Mouse (Mus musculus) gonadal fat pad, adult 2 months (tissue): ENCODE measurements around the gene Mpp2. TPM values are rescaled to one million over a fixed set of nuclear protein-coding genes. Genes with fewer than 3 reads are reported as not detected.

Experiments
- DNase-seq: peaks from one replicate; pipeline ENCODE4 v3.0.0-alpha.2; 2012; ENCODE audit warnings: low read depth
- polyA plus RNA-seq: library from polyadenylated mRNA; depleted of rRNA; stranded (reverse); fragments of >200 nt; gene quantifications from 2 replicates; pipeline ENCODE4 v1.2.3, GENCODE M21; 2012; rRNA removed

The Mpp2 gene
- polyA plus RNA-seq, result 54.0 and 78.5 TPM in 2 replicates

DNA sequence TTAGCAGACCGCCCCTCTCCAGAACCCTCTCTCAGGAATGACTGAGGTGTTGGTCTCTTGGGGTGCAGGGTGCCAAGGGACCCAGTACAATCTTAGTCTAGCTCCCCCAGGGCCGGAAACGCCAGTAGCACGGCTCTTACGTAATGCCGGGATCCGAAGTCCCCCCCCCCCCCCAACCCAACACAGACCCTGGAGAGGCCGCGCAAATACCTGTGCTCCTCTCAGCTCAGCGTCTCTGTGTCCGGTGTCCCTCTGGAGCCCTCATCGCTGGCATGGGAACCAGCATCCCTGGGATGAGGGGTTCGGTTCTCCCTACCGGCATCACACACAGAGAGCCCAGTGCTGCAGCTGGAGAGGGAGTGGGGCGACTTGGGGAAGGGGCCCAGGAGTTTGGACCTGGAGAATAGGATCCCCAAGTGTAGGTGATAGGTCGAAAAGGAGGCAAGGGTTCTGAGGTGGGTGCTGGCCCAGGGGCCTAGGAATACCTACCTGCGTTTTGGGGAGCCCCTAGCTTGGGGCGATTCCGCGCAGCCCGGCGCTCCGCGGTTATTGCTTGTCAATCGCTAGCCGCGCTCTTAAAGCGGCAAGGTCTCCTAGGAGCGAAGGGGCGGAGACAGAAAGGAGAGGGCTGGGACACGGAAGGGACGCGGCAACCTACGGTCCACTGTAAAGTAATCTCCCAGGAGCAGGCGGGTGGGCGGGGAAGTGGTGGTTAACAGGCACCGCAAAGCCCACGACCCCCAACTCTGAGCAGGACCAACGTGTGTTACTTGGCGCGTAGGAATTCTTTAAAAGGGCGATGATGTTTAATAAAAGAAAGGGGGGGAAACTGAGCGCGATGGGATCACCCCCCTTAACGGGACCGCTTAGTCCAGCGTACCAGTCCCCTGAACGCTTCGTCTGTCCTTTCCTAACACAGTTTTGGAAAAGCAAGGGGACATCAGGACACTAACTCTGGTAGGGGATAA is at the start of gene Mpp2:
TSS of gene Mpp2 (minus strand) at position 585 of the 968 bp plus-strand sequence.
- no peak for DNase-seq

- DNase-seq, result no peak
These were observed 49.5 kb upstream of the Mpp2 start for GRCm38 (mm10) chr11:102137625-102138446.

DNA sequence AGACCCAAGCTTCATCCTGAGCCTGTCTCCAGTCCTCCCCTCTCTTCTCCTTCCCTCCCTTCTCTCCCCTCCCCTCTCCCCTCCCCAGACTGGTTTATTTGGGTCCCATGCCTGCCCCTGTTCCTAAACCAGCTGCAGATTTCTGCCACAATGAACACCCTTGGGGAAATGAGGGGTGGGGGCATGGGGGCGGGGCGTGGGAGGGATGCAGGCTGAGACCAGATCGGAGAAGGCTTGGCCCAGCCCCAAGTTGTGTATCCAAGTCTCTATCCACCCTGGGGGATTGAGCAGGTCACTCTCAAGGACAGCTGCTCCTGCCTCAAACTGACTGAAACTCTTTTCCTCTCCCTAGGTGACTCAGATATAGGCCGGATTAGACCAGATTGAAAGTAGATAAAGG is 46.2 kb upstream of the Mpp2 start:
- DNase-seq, result no peak

DNA sequence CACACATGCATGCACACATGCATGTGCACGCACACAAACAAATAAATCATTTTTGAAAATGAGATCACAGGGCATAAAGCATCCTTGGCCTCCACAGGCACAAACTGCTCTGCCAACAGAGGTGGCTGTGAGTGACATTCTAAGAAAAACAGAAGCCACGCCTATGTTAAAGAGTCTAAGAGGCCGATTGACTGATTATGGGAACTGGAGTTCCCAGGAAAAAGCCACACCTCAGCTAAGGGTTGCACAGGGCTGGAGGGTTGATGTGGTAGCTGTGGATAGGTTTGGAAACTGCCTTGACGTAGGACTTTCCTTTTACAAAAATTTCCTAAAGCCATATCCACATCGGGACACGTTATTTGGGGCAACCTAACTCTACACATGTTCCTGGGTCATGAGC is 29.1 kb upstream of the Mpp2 start:
- DNase-seq, result no peak

DNA sequence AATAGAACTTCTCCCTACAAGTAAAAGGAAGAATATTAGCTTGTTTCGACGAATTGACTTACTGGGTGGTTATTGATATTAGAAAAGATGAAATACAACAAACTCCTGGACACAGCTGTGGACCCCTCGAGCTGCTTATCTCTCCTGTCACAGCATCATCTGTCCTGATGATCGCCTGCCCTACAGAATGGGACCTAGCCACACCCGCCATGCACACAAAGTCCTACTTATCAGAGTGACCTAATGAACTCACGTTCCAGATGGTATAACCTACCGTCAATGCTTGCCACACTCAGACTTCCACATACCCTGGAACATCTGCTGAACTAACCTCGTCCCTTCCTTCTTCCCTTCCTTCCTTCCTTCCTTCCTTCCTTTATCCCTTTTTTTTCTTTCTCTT is 27.9 kb upstream of the Mpp2 start:
- DNase-seq, result no peak

DNA sequence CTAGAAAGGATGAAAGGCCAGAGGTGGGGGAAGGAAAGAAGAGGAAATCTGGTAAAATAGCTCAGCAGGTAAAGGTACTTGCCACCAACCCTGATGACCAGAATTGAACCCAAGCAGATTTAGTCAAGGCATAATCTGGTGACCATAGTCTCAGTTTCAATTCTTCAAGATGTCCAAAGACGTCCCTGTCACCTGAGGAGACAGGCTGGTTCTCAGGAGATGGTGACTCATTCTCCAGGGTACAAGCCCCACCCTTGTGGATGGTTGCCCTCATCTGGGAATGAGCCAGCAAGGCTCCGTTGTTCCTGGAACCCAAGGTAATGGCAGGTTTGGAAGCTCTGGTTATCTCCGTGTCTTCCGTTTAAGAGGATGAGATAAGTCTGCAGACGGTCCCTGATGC is 23.3 kb upstream of the Mpp2 start:
- DNase-seq, result no peak

DNA sequence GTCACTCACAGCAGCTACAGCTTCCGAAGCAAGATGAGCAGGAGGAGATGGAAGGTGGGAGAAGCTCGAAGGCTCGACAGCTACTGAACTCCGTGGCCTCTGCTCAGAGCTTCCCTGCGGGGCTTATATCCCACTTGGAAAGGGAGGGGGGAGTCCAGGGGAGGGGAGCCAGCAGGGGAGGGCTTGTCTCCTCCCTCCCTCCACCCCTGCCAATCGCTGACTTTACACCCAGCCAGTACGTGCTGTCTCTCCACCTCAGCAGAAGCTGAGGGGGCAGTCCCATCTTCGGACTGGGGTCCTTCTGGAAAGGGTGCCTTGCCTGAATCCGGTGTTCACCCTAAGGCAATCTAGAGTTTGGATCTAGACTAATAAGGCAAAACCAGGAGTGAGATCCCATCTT is 19.4 kb upstream of the Mpp2 start, which contains the start of gene Pyy:
TSS of gene Pyy (minus strand) at position 101 of the 400 bp plus-strand sequence.
- no peak for DNase-seq

- DNase-seq, result no peak
These were observed 18.6 kb upstream of the Mpp2 start for GRCm38 (mm10) chr11:102106911-102107310.

- no peak for DNase-seq
These were observed 14.4 kb upstream of the Mpp2 start for GRCm38 (mm10) chr11:102102485-102103258.

- DNase-seq, result no peak
These were observed 12.9 kb upstream of the Mpp2 start, which contains the start of gene Ppy for GRCm38 (mm10) chr11:102101219-102101618. Ppy (minus strand) TSS chr11:102101319.

DNA sequence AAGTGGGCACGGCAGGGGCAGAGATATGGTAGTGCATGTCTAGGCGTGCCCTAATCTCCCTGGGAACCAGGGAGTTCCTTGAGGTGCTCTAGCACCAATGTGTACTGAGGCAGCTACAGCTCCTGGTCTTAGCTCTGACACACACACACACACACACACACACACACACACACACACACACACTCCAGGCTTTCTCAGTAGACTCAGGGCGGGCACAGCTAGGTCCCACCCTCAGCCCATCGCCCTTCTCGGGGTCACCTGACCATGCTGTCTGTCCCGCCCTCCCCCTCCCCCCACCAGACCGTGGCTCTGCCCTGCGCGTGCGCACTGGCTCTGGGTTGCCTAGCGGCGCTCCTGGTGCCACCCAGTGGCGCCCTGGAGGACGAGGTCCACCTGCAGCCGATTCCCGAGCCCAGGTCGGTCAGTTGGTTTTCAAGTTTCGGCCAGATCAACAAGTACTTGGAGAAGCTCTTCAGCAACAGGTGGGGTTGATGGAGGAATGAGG is 8.6 kb upstream of the Mpp2 start:
- DNase-seq, result no peak

DNA sequence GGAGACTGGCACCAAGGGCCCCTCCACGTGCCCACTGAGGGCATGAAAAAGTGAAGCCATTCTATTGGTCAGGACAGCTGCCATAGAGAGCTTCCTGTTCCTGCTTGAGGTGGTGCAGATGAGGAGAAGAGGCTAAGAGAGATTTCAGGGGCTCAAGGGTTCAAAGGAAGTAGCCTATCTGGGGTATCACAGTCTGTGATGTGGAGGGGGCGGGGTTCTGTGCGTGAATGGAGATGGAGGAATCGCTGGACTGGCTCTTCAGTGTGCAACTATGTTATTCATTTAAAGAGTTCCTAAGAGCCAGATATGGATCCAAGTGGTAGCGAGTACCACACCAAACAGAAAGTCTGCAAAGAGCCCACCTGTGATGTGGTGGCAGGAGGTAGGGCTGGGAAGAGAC is 8.1 kb upstream of the Mpp2 start:
- no peak for DNase-seq

DNA sequence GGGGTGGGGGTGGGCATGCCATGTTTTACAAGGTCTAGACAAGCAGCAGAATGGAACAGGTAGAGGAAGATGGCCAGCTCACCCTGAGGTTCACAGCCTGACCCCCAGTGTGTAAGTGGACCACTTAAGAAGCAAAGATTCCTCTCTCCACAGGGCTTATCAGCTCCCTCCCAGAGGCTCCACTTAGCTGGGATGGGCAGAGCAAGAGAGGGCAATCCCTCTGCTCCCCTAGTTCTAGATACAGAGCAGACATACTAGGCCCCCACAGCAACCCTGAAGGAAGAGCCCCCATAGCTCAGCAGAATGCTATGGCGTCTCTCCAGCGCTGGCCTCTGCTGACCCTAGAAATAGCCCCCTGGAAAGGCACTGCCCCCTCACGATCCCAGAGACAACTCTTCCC is 7.4 kb upstream of the Mpp2 start:
- DNase-seq, result no peak

DNA sequence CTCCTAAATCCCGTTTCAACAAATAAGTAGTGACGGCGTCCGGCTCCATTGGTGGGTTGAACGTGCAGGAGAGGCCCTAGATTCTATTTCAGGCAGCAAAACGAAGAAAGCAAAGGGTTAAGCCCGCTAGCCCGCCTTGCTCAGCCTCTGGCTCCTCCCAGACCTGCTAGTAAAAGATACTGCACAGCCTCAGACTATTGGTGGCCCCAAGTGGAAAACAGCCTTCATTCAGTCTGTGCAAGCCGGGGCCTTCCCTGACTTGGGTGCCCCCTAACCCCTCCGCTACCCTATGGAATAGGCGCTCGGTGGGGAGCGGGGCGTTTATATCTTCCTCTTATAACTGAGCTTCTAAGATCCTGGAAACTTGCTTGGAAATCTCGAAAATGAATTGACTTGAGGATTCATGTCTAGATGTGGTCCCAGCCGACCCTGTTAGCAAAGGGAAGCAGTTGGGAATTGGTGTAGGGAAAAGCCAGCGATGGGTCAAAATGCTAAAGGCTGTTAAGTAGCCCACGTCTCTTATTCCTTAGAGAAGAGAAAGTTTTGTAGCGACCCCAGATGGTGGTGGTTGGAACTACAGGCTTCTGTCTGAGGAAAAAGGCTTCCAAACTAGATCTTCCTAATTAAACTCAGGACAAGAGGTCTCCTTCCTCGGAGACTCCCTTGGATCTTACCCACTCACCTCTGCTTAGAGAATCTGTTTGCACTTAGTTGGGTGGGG is 933 bp upstream of the Mpp2 start:
- no peak for DNase-seq

- DNase-seq, result no peak
These were observed 1.1 kb downstream of the Mpp2 start for GRCm38 (mm10) chr11:102087081-102087751.

- DNase-seq, result no peak
These were observed 2.0 kb downstream of the Mpp2 start for GRCm38 (mm10) chr11:102086331-102086730.

DNA sequence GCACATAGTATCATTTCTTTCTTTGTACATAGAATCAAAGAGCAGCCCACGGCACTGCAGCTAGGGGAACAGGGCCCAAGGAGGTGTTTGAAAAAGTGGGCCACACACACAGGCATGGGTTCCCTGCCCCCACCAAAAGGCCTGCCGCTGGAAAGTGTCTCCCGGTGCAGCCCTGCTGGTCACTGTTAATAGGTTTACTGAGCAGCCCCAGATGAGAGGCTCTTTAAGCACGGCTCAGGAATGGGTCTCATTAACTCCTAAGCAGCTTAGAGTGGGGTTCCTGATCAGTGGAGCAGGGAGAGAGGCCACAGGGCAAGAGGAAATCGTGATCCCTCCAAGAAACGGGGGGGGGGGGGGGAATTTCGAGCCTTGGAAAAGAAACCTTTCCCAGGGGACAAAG is 4.2 kb downstream of the Mpp2 start:
- DNase-seq, result no peak

- no peak for DNase-seq
These were observed 5.1 kb downstream of the Mpp2 start for GRCm38 (mm10) chr11:102083193-102083592.

- no peak for DNase-seq
These were observed 6.0 kb downstream of the Mpp2 start for GRCm38 (mm10) chr11:102082322-102082721.

- no peak for DNase-seq
These were observed 14.6 kb downstream of the Mpp2 start for GRCm38 (mm10) chr11:102073722-102074121.
